Mouse (Mus musculus): ENCODE data around the gene 2210016L21Rik.

DNA sequence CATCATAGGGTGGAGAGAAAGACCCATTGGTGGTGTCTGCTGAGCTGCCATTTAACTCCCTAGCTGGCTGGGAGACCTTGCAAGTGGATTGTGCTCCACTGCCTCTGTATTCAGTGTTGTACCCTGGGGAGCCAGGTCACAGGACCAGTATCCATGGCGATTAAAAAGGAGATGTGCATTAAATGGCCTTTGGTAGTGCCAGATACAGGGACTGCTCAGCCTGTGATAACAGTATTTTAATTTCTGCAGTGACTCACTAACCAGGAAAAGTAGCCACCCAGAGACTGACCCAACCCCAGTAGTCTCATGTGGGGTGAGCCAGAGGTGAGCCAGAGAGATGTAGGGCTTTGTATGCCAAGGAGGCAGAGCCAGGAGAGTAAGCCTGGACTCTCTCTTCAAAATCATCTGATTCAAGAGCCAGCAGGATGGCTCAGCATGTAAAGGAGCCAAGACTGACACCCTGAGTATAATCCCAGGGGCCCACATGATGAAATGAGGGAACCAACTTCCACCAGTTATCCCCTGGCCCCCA, 15.7 kb upstream of the 2210016L21Rik start:
- TF ChIP-seq CTCF (IDR thresholded peaks at IDR 0.05; ENCODE audit: control insufficient read depth, insufficient read depth, insufficient read length) (no peak), USF1 (IDR thresholded peaks at IDR 0.05; ENCODE audit: low read depth) (no peak)

All from C2C12 (cell line).